20 mouse cellular contexts compared by ENCODE assay signal in the genomic region with DNA sequence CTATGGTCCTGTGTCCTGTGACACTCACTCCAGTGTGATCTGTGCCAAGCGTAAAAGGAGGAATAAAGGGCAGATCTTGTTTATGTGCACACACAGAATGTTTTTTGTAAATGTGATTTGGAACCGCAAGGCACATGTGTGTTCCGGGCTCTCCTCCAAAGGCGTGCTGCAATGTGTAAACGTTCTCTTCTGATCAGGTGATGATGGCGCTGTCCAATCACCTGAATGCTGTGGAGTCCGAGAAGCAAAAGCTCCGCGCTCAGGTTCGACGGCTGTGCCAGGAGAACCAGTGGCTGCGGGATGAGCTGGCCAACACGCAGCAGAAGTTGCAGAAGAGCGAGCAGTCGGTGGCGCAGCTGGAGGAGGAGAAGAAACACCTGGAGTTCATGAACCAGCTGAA.
"Had no signal": no experiment of that assay in that cellular context is flagged by ENCODE, and none has a peak within 500 bp of the region (broad histone marks: within the 10 kb centered on the region; RNA-seq: fewer than 3 reads in every experiment).

No protein-coding gene starts in this region.

- H3K27ac ChIP-seq: kidney, embryonic 15.5 days; limb, embryonic 10.5 days; limb, embryonic 13.5 days; liver, embryonic 14.5 days; macrophage; midbrain, embryonic 12.5 days; midbrain, embryonic 15.5 days; neural tube, embryonic 13.5 days; stomach, embryonic 15.5 days had no signal

- H3K27me3 ChIP-seq: kidney, embryonic 15.5 days; limb, embryonic 13.5 days; midbrain, embryonic 12.5 days; midbrain, embryonic 15.5 days; neural tube, embryonic 13.5 days; stomach, embryonic 15.5 days had no signal

- H3K4me2 ChIP-seq: kidney, embryonic 15.5 days; limb, embryonic 13.5 days; lung, embryonic 14.5 days; midbrain, embryonic 12.5 days; midbrain, embryonic 15.5 days; neural tube, embryonic 13.5 days; stomach, embryonic 15.5 days had no signal

- DNase-seq: kidney, adult 8-10 months; kidney, postnatal 10 days; kidney, postnatal 36 days; liver; liver, postnatal 0 days; lung, embryonic 14.5 days; right cerebral cortex, adult 18-20 months; right cerebral cortex, postnatal 25 days; spleen, adult 18-20 months; thymus, postnatal 36 days had no signal

- H3K9me3 ChIP-seq: kidney, embryonic 15.5 days; limb, embryonic 10.5 days; limb, embryonic 13.5 days; midbrain, embryonic 12.5 days; midbrain, embryonic 15.5 days; neural tube, embryonic 13.5 days; stomach, embryonic 15.5 days had no signal

- H3K9ac ChIP-seq: kidney, embryonic 15.5 days; limb, embryonic 13.5 days; liver, embryonic 14.5 days; liver, postnatal 0 days; lung, embryonic 14.5 days; midbrain, embryonic 12.5 days; midbrain, embryonic 15.5 days; neural tube, embryonic 13.5 days; stomach, embryonic 15.5 days had no signal

- H3K4me3 ChIP-seq: kidney, embryonic 15.5 days; limb, embryonic 10.5 days; limb, embryonic 13.5 days; midbrain, embryonic 12.5 days; midbrain, embryonic 15.5 days; neural tube, embryonic 13.5 days; stomach, embryonic 15.5 days had no signal

- ATAC-seq: liver, postnatal 0 days; lung, postnatal 0 days had no signal
